ENCODE assay signal across 25 mouse cellular contexts in the genomic region with DNA sequence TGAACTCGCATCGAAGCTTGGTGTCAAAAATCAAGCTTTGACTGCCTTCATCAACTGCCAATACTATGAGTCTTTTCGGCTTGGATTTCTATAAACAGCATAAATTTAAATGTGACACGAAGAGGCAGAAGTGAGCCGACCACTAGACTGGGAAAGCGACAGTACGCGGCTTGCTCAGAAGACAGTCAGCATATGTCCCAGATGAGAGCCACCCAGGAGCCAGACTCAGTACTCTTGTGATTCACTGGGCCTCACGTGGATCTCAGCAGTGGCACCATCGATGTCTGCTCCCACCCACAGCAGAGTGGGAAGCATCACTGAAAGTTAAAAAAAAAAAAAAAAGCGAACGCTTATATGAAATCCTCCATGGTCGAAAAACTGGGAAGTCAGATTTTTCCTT.
DNase-seq lines count a peak whose midpoint lies in the region; ATAC-seq lines count a peak whose summit lies in the region.
"Had no signal": no experiment of that assay in that cellular context is flagged by ENCODE, and none has a peak within 500 bp of the region (broad histone marks: within the 10 kb centered on the region; RNA-seq: fewer than 3 reads in every experiment).

No protein-coding gene starts in this region.

- no peak for ATAC-seq in hindbrain, embryonic 12.5 days (ENCODE audit: low FRiP score)
- ATAC-seq: CD4-positive, CD25-positive, alpha-beta regulatory T cell, adult 4 months; intestine, postnatal 0 days; liver, postnatal 0 days; lung, postnatal 0 days; midbrain, embryonic 15.5 days had no signal

- H3K4me3 ChIP-seq in hindbrain, embryonic 12.5 days, result no peak overlapping the region
- H3K4me3 ChIP-seq: embryonic facial prominence, embryonic 10.5 days; forebrain, embryonic 10.5 days; limb, embryonic 12.5 days; midbrain, embryonic 15.5 days; neural tube, embryonic 12.5 days had no signal

- DNase-seq in layer of hippocampus, adult 8-10 months (ENCODE audit: low spot score in 2 of 2), result peak; percentile 7 to 9
- no peak for DNase-seq in layer of hippocampus, postnatal 36 days
- peak; percentile 82 for DNase-seq in brain, adult 2 months (ENCODE audit: low read depth, low spot score)
- peak; percentile 12 to 18 for DNase-seq in frontal cortex, postnatal 14 days (ENCODE audit: low spot score in 2 of 2)
- DNase-seq in right cerebral cortex, postnatal 10 days (ENCODE audit: low spot score in 2 of 2), result peak; percentile 39 to 60
- DNase-seq in thymus, postnatal 0 days (ENCODE audit: low spot score), result no peak
- DNase-seq in gastrocnemius, adult 8-10 months (ENCODE audit: low spot score in 2 of 2), result no peak
- DNase-seq: adrenal gland, postnatal 25 days; cerebellum, adult 9-11 months; kidney, postnatal 25 days; liver, postnatal 0 days; retina, postnatal 1 day; thymus, postnatal 36 days had no signal

- no peaks in the 10 kb centered on the region for H3K27me3 ChIP-seq in hindbrain, embryonic 12.5 days
- H3K27me3 ChIP-seq: limb, embryonic 12.5 days; midbrain, embryonic 15.5 days; neural tube, embryonic 12.5 days had no signal

- H3K4me2 ChIP-seq in hindbrain, embryonic 12.5 days (replicated peaks), result no peak overlapping the region
- H3K4me2 ChIP-seq: heart, embryonic 11.5 days; limb, embryonic 12.5 days; liver, embryonic 11.5 days; midbrain, embryonic 15.5 days; neural tube, embryonic 12.5 days had no signal

- H3K36me3 ChIP-seq in hindbrain, embryonic 12.5 days, result no peaks in the 10 kb centered on the region
- H3K36me3 ChIP-seq: embryonic facial prominence, embryonic 10.5 days; forebrain, embryonic 10.5 days; limb, embryonic 12.5 days; midbrain, embryonic 15.5 days; neural tube, embryonic 12.5 days had no signal

- H3K4me1 ChIP-seq in hindbrain, embryonic 12.5 days, result no peaks in the 10 kb centered on the region
- H3K4me1 ChIP-seq: embryonic facial prominence, embryonic 10.5 days; forebrain, embryonic 10.5 days; midbrain, embryonic 15.5 days; neural tube, embryonic 12.5 days had no signal

- WGBS in hindbrain, embryonic 12.5 days, result 94% methylated on average over 13 of the region's 13 CpGs

- no peak overlapping the region for H3K27ac ChIP-seq in hindbrain, embryonic 12.5 days
- H3K27ac ChIP-seq: embryonic facial prominence, embryonic 10.5 days; forebrain, embryonic 10.5 days; macrophage; midbrain, embryonic 15.5 days; neural tube, embryonic 12.5 days had no signal

- H3K9me3 ChIP-seq in hindbrain, embryonic 12.5 days (replicated peaks), result no peaks in the 10 kb centered on the region
- H3K9me3 ChIP-seq: embryonic facial prominence, embryonic 10.5 days; forebrain, embryonic 10.5 days; limb, embryonic 12.5 days; midbrain, embryonic 15.5 days; neural tube, embryonic 12.5 days had no signal

- H3K9ac ChIP-seq in hindbrain, embryonic 12.5 days, result no peak overlapping the region
- H3K9ac ChIP-seq: limb, embryonic 12.5 days; liver, postnatal 0 days; midbrain, embryonic 15.5 days; neural tube, embryonic 12.5 days had no signal

Comparison
In these comparisons a context has a peak if more than half of its experiments do, and no peak if none do; other contexts are left out.
1. DNase-seq: peak in layer of hippocampus, adult 8-10 months (2 of 2), brain, adult 2 months (single experiment), frontal cortex, postnatal 14 days (2 of 2) and right cerebral cortex, postnatal 10 days (2 of 2); none in layer of hippocampus, postnatal 36 days (0 of 2), thymus, postnatal 0 days (single experiment) and gastrocnemius, adult 8-10 months (0 of 2).